Mouse (Mus musculus) CH12.LX (cell line): ENCODE results near the gene Dcps. TPM values are rescaled to one million over a fixed set of nuclear protein-coding genes. Genes with fewer than 3 reads are reported as not detected.

ENCODE experiments used
- DNase-seq: peaks from one replicate; pipeline ENCODE4 v3.0.0-alpha.2; 2013; ENCODE audit errors: extremely low read depth
- H3K27ac ChIP-seq: 2 replicates; pipeline ENCODE4 v1.5.1; 2012; ENCODE audit warnings: low read depth, mild to moderate bottlenecking, control low read depth, moderate library complexity; ENCODE audit not compliant: insufficient read depth
- H3K27me3 ChIP-seq: replicated peaks from 2 replicates; pipeline ENCODE3; 2012; ENCODE audit warnings: inconsistent platforms
- H3K36me3 ChIP-seq, 2 experiments: replicated peaks in 1 of 2; 2 replicates each; pipeline versions ENCODE3 to v1.6.1; 2012; ENCODE audit warnings: inconsistent platforms in 1 of 2, low read length in 1 of 2, mild to moderate bottlenecking in 1 of 2, mixed read lengths in 1 of 2, moderate library complexity in 1 of 2; ENCODE audit not compliant: control insufficient read depth in 1 of 2, insufficient read depth in 1 of 2
- H3K4me1 ChIP-seq, 2 experiments: 2 replicates each; pipeline ENCODE4 v1.6.1; 2012; ENCODE audit warnings: inconsistent platforms in 1 of 2, moderate library complexity in 1 of 2; ENCODE audit not compliant: insufficient read depth in 2 of 2, control insufficient read depth in 1 of 2
- H3K4me2 ChIP-seq: 2 replicates; pipeline ENCODE4 v1.6.1; 2012; ENCODE audit warnings: low read depth, mild to moderate bottlenecking, control low read depth; ENCODE audit not compliant: poor library complexity, insufficient read depth, severe bottlenecking
- H3K4me3 ChIP-seq, 3 experiments: fragments of 150-350 bp in 1 of 3; sonication (generic) in 1 of 3; replicated peaks in 1 of 3; 2 replicates each; pipeline versions ENCODE3 to v1.5.1; 2011 to 2012; ENCODE audit warnings: low read depth in 2 of 3, low read length in 2 of 3, mild to moderate bottlenecking in 2 of 3, moderate library complexity in 2 of 3, control low read depth in 1 of 3, improper control_type of control experiment in 1 of 3, inconsistent platforms in 1 of 3, mixed read lengths in 1 of 3; ENCODE audit not compliant: poor library complexity in 1 of 3
- H3K79me2 ChIP-seq: replicated peaks from 2 replicates; pipeline ENCODE4 v1.6.1; 2012; ENCODE audit warnings: mild to moderate bottlenecking, moderate library complexity; ENCODE audit not compliant: control insufficient read depth, poor library complexity, insufficient read depth, severe bottlenecking; ENCODE audit errors: extremely low read depth
- H3K9ac ChIP-seq: 2 replicates; pipeline ENCODE4 v1.6.1; 2012; ENCODE audit warnings: low read depth, mild to moderate bottlenecking, control low read depth, moderate library complexity; ENCODE audit not compliant: insufficient read depth
- H3K9me3 ChIP-seq: replicated peaks from 2 replicates; pipeline ENCODE3; 2012; ENCODE audit warnings: low read length, inconsistent platforms, mixed read lengths
- CHD1 ChIP-seq: IDR thresholded peaks from 2 replicates; pipeline ENCODE4 v1.6.1; 2012; ENCODE audit warnings: low read depth, low read length, improper control_type of control experiment, inconsistent platforms
- CHD2 ChIP-seq: IDR thresholded peaks from 2 replicates; pipeline ENCODE4 v1.6.1; 2011; ENCODE audit warnings: low read length, improper control_type of control experiment
- E2F4 ChIP-seq: IDR thresholded peaks from 2 replicates; pipeline ENCODE4 v1.6.1; 2011; ENCODE audit warnings: low read depth, low read length, improper control_type of control experiment; ENCODE audit not compliant: insufficient replicate concordance
- ELF1 ChIP-seq: IDR thresholded peaks from 2 replicates; pipeline ENCODE4 v1.6.1; 2014; ENCODE audit warnings: low read depth, mild to moderate bottlenecking, inconsistent platforms, low read length, improper control_type of control experiment
- EP300 ChIP-seq: IDR thresholded peaks from 2 replicates; pipeline ENCODE4 v1.6.1; 2011; ENCODE audit warnings: low read length, improper control_type of control experiment
- JUND ChIP-seq: conservative IDR thresholded peaks from 2 replicates; pipeline ENCODE4 v1.6.1; 2011; ENCODE audit warnings: low read depth, low read length, improper control_type of control experiment
- KAT2A ChIP-seq: IDR thresholded peaks from 2 replicates; pipeline ENCODE4 v1.6.1; 2012; ENCODE audit warnings: low read length, improper control_type of control experiment, inconsistent platforms; ENCODE audit not compliant: insufficient replicate concordance
- MAFK ChIP-seq: IDR thresholded peaks from 2 replicates; pipeline ENCODE4 v1.6.1; 2011; ENCODE audit warnings: low read length, improper control_type of control experiment; ENCODE audit not compliant: insufficient replicate concordance
- MAZ ChIP-seq: IDR thresholded peaks from 2 replicates; pipeline ENCODE4 v1.6.1; 2012; ENCODE audit warnings: low read depth, mild to moderate bottlenecking, inconsistent platforms, low read length, improper control_type of control experiment, moderate library complexity
- NELFE ChIP-seq: IDR thresholded peaks from 2 replicates; pipeline ENCODE4 v1.6.1; 2011; ENCODE audit warnings: low read depth, low read length, improper control_type of control experiment
- POLR2A ChIP-seq: IDR thresholded peaks from 2 replicates; pipeline ENCODE4 v1.6.1; 2011; ENCODE audit warnings: low read depth, mild to moderate bottlenecking, improper control_type of control experiment, low read length
- RAD21 ChIP-seq: IDR thresholded peaks from 2 replicates; pipeline ENCODE4 v1.6.1; 2011; ENCODE audit warnings: low read depth, mild to moderate bottlenecking, low read length, improper control_type of control experiment, moderate library complexity
- SIN3A ChIP-seq: IDR thresholded peaks from 2 replicates; pipeline ENCODE4 v1.6.1; 2012; ENCODE audit warnings: low read length, improper control_type of control experiment, inconsistent platforms
- ZC3H11A ChIP-seq: IDR thresholded peaks from 2 replicates; pipeline ENCODE4 v1.6.1; 2012; ENCODE audit warnings: low read depth, mild to moderate bottlenecking, inconsistent platforms, low read length, improper control_type of control experiment
- ZNF384 ChIP-seq: IDR thresholded peaks from 2 replicates; pipeline ENCODE4 v1.6.1; 2012; ENCODE audit warnings: low read depth, low read length, improper control_type of control experiment, inconsistent platforms
- dilution Hi-C: fragments of 300-500 bp; cut with MboI; formaldehyde crosslinking; loops from 2 replicates; pipeline ENCODE4 v1.14.3; 2020; ENCODE audit warnings: low sequenced_read_pairs; ENCODE audit not compliant: extremely low pct_unique_long_range_greater_than_20kb, extremely low pct_ligation_motif_present
- in situ Hi-C: fragments of 300-500 bp; cut with MboI; formaldehyde crosslinking; loops from 3 replicates; pipeline ENCODE4 v1.14.3; 2019; ENCODE audit warnings: low sequenced_read_pairs, low pct_ligation_motif_present, low pct_unique_long_range_greater_than_20kb, mixed read lengths
- polyA plus RNA-seq: library from polyadenylated mRNA; unstranded; fragments of >175 nt; gene quantifications from 2 replicates; pipeline ENCODE4 v1.2.1, GENCODE M21; 2012; ENCODE audit warnings: low read depth; ENCODE audit not compliant: insufficient read length
- total RNA-seq, 2 experiments: library from RNA; depleted of rRNA; stranded (reverse); fragments of 300-350 nt in 1 of 2; fragments of >200 nt in 1 of 2; gene quantifications; 2 replicates each; pipeline ENCODE4 v1.2.3; 2012 to 2014

Gene Dcps
- total and polyA plus RNA-seq, 3 experiments: 64.3 to 113 (median 94.3) TPM

DNA sequence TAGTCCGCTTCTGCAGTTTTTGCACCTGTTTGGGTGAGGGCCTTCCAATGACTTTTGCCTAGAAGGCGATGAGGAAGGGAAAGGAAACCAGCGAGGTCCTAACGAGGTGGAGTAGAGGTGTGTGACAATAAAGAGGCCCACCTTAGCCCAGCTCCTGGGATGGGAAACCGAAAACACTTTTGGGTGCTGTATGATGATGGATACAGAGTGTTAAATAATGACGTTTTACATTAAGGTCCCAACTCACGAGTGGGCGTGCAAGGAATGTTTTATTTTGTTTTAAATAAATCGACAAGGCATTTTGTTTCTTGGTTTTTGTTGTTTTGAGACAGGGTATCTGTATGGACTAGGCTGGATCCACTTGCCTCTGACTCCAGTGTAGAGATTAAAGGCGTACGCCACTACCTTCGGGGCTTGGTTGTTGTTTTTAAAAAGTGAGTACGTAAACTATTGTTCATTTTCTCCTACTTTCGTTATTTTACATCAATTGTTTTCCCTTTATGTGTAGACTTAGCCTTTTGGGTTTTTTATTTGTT lies 331 bp upstream of the Dcps start:
- peaks cover 0 to 11% of the 10 kb centered on the region in 2 experiments for H3K36me3 ChIP-seq
- dilution Hi-C loops: no loop called here
- H3K4me3 ChIP-seq: peak overlapping the region; percentile 66 to 84 (median 78)

DNA sequence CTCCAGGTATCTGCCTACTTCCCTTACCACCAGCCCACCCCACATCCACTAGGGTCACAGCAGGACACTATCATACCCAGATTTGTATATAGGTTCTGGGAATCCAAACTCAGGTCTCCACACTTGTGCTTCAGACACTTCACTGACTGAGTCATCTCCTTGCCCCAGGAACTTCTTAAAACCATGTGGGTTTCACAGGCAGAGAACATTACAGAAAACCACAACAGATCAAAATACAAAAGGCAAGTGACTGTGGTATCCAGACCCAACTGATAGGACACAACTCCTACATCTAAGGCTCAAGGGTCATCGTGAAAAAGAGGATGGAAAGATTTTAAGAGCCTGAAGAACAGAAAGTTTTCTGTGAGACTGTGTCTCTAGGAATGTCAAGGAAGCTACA lies 2.5 kb downstream of the Dcps start:
- Histone ChIP-seq H3K36me3 (peaks cover 15 to 36% of the 10 kb centered on the region in 2 experiments), H3K27me3 (no peaks in the 10 kb centered on the region), H3K9me3 (no peaks in the 10 kb centered on the region), H3K4me2 (no peak overlapping the region), H3K79me2 (peaks cover 8% of the 10 kb centered on the region), H3K4me1 (peaks cover 5 to 26% of the 10 kb centered on the region in 2 experiments; a peak in 3 of 4 replicates), H3K27ac (no peak overlapping the region), H3K9ac (no peak overlapping the region), H3K4me3 (no peak overlapping the region)
- dilution Hi-C loops: no loop called here
- in situ Hi-C loops: no loop called here
- TF ChIP-seq SIN3A: no peak
- no peak for TF ChIP-seq EP300
- TF ChIP-seq CHD2: no peak
- no peak for TF ChIP-seq CHD1
- TF ChIP-seq JUND: no peak
- no peak for TF ChIP-seq ZNF384
- TF ChIP-seq NELFE: no peak
- no peak for TF ChIP-seq E2F4
- no peak for TF ChIP-seq ZC3H11A
- no peak for DNase-seq

More for the DNA sequence above, 331 bp upstream of the Dcps start:
- in situ Hi-C loops: no loop called here
- H3K4me2 ChIP-seq: peak overlapping the region; percentile 82
- no peak overlapping the region for H3K27ac ChIP-seq
- peaks cover 5 to 26% of the 10 kb centered on the region in 2 experiments; a peak in 3 of 4 replicates for H3K4me1 ChIP-seq
- no peak for DNase-seq
- H3K79me2 ChIP-seq: peaks cover 8% of the 10 kb centered on the region
- TF ChIP-seq CHD1 (no peak), POLR2A (peak; percentile 47)
- H3K27me3 ChIP-seq: no peaks in the 10 kb centered on the region
- no peaks in the 10 kb centered on the region for H3K9me3 ChIP-seq
- H3K9ac ChIP-seq: peak overlapping the region; percentile 68; the same call in 1 of the 2 replicates

DNA sequence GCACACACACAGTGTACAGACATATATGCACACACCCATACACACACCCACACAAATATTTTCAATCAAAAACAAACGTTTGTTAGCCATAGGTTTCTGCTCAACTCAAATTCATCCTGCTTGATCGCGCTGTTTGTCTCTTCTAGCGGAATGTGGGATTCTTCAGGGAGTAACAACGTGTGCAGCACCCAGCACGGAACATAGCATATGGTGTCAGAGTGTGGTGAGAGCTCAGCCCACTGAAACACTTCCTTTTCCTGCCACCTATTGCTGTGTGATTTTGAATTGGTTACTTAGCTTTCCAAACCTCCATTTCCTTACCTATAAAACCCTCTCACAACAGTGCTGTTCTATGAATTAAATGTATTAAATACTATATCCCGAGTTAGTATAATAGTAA lies 5.8 kb downstream of the Dcps start:
- Histone ChIP-seq H3K27me3 (no peaks in the 10 kb centered on the region), H3K9ac (no peak overlapping the region), H3K4me1 (peaks cover 5 to 19% of the 10 kb centered on the region in 2 experiments; a peak in 3 of 4 replicates), H3K79me2 (peaks cover 5% of the 10 kb centered on the region), H3K4me3 (no peak overlapping the region), H3K4me2 (no peak overlapping the region), H3K27ac (no peak overlapping the region), H3K36me3 (peaks cover 22 to 65% of the 10 kb centered on the region in 2 experiments), H3K9me3 (no peaks in the 10 kb centered on the region)
- TF ChIP-seq MAZ: no peak
- TF ChIP-seq JUND: no peak
- TF ChIP-seq KAT2A: no peak
- no peak for TF ChIP-seq E2F4
- TF ChIP-seq ELF1: no peak
- TF ChIP-seq NELFE: no peak
- no peak for TF ChIP-seq MAFK
- no peak for TF ChIP-seq ZC3H11A
- no peak for TF ChIP-seq ZNF384
- TF ChIP-seq RAD21: no peak
- in situ Hi-C loops: no loop called here
- dilution Hi-C loops: no loop called here
- DNase-seq: no peak
